Mouse (Mus musculus) ES-E14 (cell line): ENCODE results near the gene Gm281. TPM values are rescaled to one million over a fixed set of nuclear protein-coding genes. Genes with fewer than 3 reads are reported as not detected.
A peak's percentile ranks its signal among the peaks of the same experiment; 100 is the strongest.

ENCODE experiments used
- DNase-seq: peaks from one replicate; pipeline ENCODE4 v3.0.0-alpha.2; 2013; ENCODE audit warnings: low read depth, low spot score
- H3K27ac ChIP-seq: 2 replicates; pipeline ENCODE4 v1.5.1; 2012; ENCODE audit warnings: low read depth, mild to moderate bottlenecking, low read length, moderate library complexity, mixed read lengths; ENCODE audit not compliant: poor library complexity, insufficient read depth, severe bottlenecking
- H3K36me3 ChIP-seq: 2 replicates; pipeline ENCODE4 v1.6.1; 2012; ENCODE audit warnings: mild to moderate bottlenecking, low read length, moderate library complexity, mixed read lengths; ENCODE audit not compliant: control insufficient read depth, poor library complexity, insufficient read depth, severe bottlenecking
- H3K4me1 ChIP-seq, 2 experiments: fragments of 150-350 bp in 1 of 2; sonication (generic) in 1 of 2; 2 replicates each; pipeline ENCODE4 v1.6.1; 2012; ENCODE audit warnings: low read length in 2 of 2, mild to moderate bottlenecking in 1 of 2, mixed read lengths in 1 of 2; ENCODE audit not compliant: control insufficient read depth in 2 of 2, insufficient read depth in 2 of 2, poor library complexity in 1 of 2
- H3K4me3 ChIP-seq, 2 experiments: fragments of 150-350 bp in 1 of 2; sonication (generic) in 1 of 2; 2 replicates each; pipeline ENCODE4 v1.5.1; 2012; ENCODE audit warnings: low read length in 2 of 2, low read depth in 1 of 2, mild to moderate bottlenecking in 1 of 2, mixed read lengths in 1 of 2; ENCODE audit not compliant: insufficient read depth in 1 of 2, poor library complexity in 1 of 2, severe bottlenecking in 1 of 2
- H3K9ac ChIP-seq: 2 replicates; pipeline ENCODE4 v1.6.1; 2012; ENCODE audit warnings: low read depth, mild to moderate bottlenecking, low read length, mixed read lengths; ENCODE audit not compliant: poor library complexity, insufficient read depth, severe bottlenecking
- H3K9me3 ChIP-seq: fragments of 150-350 bp; sonication (generic); 2 replicates; pipeline ENCODE4 v1.6.1; 2012; ENCODE audit warnings: low read depth, mild to moderate bottlenecking, low read length; ENCODE audit not compliant: control insufficient read depth, insufficient read depth
- CHD2 ChIP-seq: IDR thresholded peaks from 2 replicates; pipeline ENCODE4 v1.6.1; 2014; ENCODE audit warnings: mild to moderate bottlenecking, low read depth, low read length, inconsistent platforms
- HCFC1 ChIP-seq: IDR thresholded peaks from 2 replicates; pipeline ENCODE4 v1.6.1; 2012; ENCODE audit warnings: low read length, inconsistent platforms, borderline replicate concordance; ENCODE audit not compliant: insufficient read depth
- MAFK ChIP-seq: IDR thresholded peaks from 2 replicates; pipeline ENCODE4 v1.6.1; 2014; ENCODE audit warnings: mild to moderate bottlenecking, low read depth, low read length, inconsistent platforms; ENCODE audit not compliant: insufficient read depth
- ZC3H11A ChIP-seq: IDR thresholded peaks from 2 replicates; pipeline ENCODE4 v1.6.1; 2012; ENCODE audit warnings: low read depth, mild to moderate bottlenecking, inconsistent platforms, low read length, borderline replicate concordance
- ZNF384 ChIP-seq: IDR thresholded peaks from 2 replicates; pipeline ENCODE4 v1.6.1; 2012; ENCODE audit warnings: low read depth, low read length, inconsistent platforms
- in situ Hi-C, 2 experiments: fragments of 600-800 bp; cut with MboI; formaldehyde crosslinking; loops; one replicate each; pipeline ENCODE4 v1.15.1; 2025; ENCODE audit warnings: low sequenced_read_pairs in 2 of 2, inconsistent platforms in 1 of 2; ENCODE audit not compliant: unreplicated experiment in 2 of 2
- total RNA-seq: library from RNA; depleted of rRNA; stranded (reverse); fragments of 300-350 nt; gene quantifications from 2 replicates; pipeline ENCODE4 v1.2.3, GENCODE M21; 2012; rRNA removed

The Gm281 gene
- total RNA-seq = 0.74 and 1.1 TPM in 2 replicates

- DNase-seq = no peak
- Histone ChIP-seq H3K27ac (peak within 1 kb of the TSS; percentile 4; the same call in 1 of the 2 replicates), H3K9me3 (peaks cover 9% of the 10 kb centered on the region), H3K9ac (no peak within 1 kb of the TSS), H3K4me3 (no peak within 1 kb of the TSS), H3K36me3 (no peaks in the 10 kb centered on the region), H3K4me1 (peaks cover 0 to 4% of the 10 kb centered on the region in 2 experiments; a peak in 1 of 4 replicates)
- TF ChIP-seq CHD2 = no peak
- no peak for TF ChIP-seq ZNF384
- TF ChIP-seq MAFK = no peak
- TF ChIP-seq ZC3H11A = no peak
- no peak for TF ChIP-seq HCFC1
- in situ Hi-C loops = loop anchor here (5.0 to 10.0 kb wide), 2 partner anchors 557 to 560 kb away; no protein-coding TSS in a partner anchor
Observed at GRCm38 (mm10) chr14:13914387-13915082, at the start of gene Gm281. Gene Gm281, minus strand, starts transcription at chr14:13914478.

- in situ Hi-C loops = no loop called here
- H3K9ac ChIP-seq = no peak overlapping the region
Observed at GRCm38 (mm10) chr14:13963527-13963926, 49.2 kb upstream of the Gm281 start.

DNA sequence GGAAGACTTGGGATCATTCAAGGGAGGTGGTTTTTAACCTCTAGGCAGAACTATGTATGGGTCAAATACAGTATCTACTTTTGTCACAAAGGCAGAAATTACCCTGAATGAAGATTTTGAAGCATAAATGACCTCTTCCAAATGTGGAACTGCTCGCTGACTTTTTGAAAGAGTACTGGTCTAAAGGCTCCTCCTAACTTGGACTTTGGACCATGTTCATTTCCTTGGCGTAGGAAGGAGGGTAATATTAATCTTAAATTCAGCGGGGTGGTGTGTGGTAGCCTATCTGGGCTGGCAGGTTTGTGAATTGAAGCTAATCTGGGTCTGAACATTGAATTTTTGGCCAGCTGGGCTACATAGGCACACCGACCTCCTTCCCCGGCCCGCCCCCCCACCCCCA is 48.2 kb upstream of the Gm281 start:
- no peaks in the 10 kb centered on the region for H3K36me3 ChIP-seq
- H3K9ac ChIP-seq = no peak overlapping the region
- in situ Hi-C loops = no loop called here
- TF ChIP-seq MAFK (no peak), ZNF384 (no peak), ZC3H11A (no peak), CHD2 (no peak), HCFC1 (no peak)
- no peak overlapping the region for H3K27ac ChIP-seq
- no peak for DNase-seq
- H3K9me3 ChIP-seq = peaks cover 4% of the 10 kb centered on the region; the same call in 1 of the 2 replicates
- no peak overlapping the region for H3K4me3 ChIP-seq
- H3K4me1 ChIP-seq = 0 out of 4 replicates have a peak, but pooled peaks cover 0 to 2% of the 10 kb centered on the region in 2 experiments

More at GRCm38 (mm10) chr14:13963527-13963926, 49.2 kb upstream of the Gm281 start:
- DNase-seq = no peak
- TF ChIP-seq CHD2 (no peak), HCFC1 (no peak), ZC3H11A (no peak)
- no peak overlapping the region for H3K27ac ChIP-seq
- H3K4me1 ChIP-seq = 0 out of 4 replicates have a peak, but pooled peaks cover 0 to 2% of the 10 kb centered on the region in 2 experiments
- H3K36me3 ChIP-seq = no peaks in the 10 kb centered on the region
- H3K4me3 ChIP-seq = no peak overlapping the region
- peaks cover 4% of the 10 kb centered on the region; the same call in 1 of the 2 replicates for H3K9me3 ChIP-seq

DNA sequence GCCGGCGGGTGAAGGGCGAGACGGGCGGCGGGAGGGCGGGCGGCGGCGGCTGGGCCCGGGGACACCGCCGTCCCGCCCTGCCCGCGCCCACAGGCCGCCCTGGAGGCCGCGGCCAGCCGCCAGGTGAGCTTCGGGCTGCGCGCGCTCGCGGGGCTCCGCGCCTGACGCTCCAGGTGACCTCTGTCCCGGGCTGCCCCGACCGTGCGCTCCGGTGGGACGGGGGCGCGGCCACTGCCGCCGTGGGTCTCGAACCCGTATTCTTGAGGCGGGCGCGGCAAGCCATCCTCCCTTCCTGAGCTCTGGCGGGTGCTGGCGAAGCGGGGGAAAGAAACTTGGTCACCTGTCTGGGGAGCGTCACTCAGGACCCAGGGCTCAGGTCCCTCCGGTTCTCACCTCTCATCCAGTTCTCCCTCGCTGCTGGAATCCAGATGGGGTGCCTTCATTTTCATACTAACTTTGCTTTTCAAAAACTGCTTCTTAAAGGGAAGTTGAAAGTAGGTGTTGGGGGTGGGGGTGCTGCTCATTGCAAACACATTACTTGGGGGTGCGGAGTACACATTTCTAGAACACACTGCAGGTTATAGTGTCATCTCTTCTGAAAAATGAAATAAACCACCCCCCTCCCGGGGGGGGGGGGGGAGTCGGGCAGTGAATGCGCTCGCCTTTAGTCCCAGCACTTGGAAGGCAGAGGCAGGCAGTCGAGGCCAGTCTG is 47.3 kb upstream of the Gm281 start, which contains the start of the genes Atxn7 and Thoc7:
Gene Atxn7 (plus strand): TSS at position 40 of the 712 bp plus-strand sequence.
Gene Thoc7 (minus strand): TSS at position 452 of the 712 bp plus-strand sequence.
- Histone ChIP-seq H3K36me3 (no peaks in the 10 kb centered on the region), H3K27ac (peak within 1 kb of the TSS; percentile 55; the same call in 1 of the 2 replicates), H3K9ac (peak within 1 kb of the TSS; percentile 92), H3K4me3 (peak within 1 kb of the TSS; percentile 82 to 92), H3K9me3 (peaks cover 2% of the 10 kb centered on the region; the same call in 1 of the 2 replicates), H3K4me1 (0 out of 4 replicates have a peak, but pooled peaks cover 0 to 2% of the 10 kb centered on the region in 2 experiments)
- in situ Hi-C loops = no loop called here
- peak; percentile 20 for DNase-seq
- no peak for TF ChIP-seq MAFK
- TF ChIP-seq ZC3H11A = no peak
- TF ChIP-seq ZNF384 = no peak
- TF ChIP-seq HCFC1 = no peak
- no peak for TF ChIP-seq CHD2
